Mouse (Mus musculus) yolk sac, embryonic 10.5 days (tissue): ENCODE measurements around the gene Gipc3.

Experiments used
- DNase-seq: peaks from one replicate; pipeline ENCODE4 v3.0.0-alpha.2; 2017; ENCODE audit warnings: low spot score

Gene Gipc3

GRCm38 (mm10) chr10:81342686-81343505 is at the start of gene Gipc3:
Gene Gipc3 (minus strand): TSS chr10:81343266.
- DNase-seq: no peak

- DNase-seq: no peak
Measured at GRCm38 (mm10) chr10:81392781-81393185, 49.7 kb upstream of the Gipc3 start, which contains the start of gene Smim24. Gene Smim24 (plus strand): TSS chr10:81393051.

- no peak for DNase-seq
Measured at GRCm38 (mm10) chr10:81392270-81392669, 49.2 kb upstream of the Gipc3 start.

- no peak for DNase-seq
Measured at GRCm38 (mm10) chr10:81390678-81390965, 47.6 kb upstream of the Gipc3 start.

GRCm38 (mm10) chr10:81389801-81390677 is 47.0 kb upstream of the Gipc3 start:
- DNase-seq: no peak

GRCm38 (mm10) chr10:81389373-81389772 is 46.3 kb upstream of the Gipc3 start:
- DNase-seq: no peak

GRCm38 (mm10) chr10:81388505-81389055 is 45.5 kb upstream of the Gipc3 start, which contains the start of gene Gm48552:
Gene Gm48552 (plus strand): TSS chr10:81389005.
- peak; percentile 71 for DNase-seq

- no peak for DNase-seq
Measured at GRCm38 (mm10) chr10:81387716-81388115, 44.6 kb upstream of the Gipc3 start.

GRCm38 (mm10) chr10:81385603-81386306 is 42.7 kb upstream of the Gipc3 start:
- no peak for DNase-seq

GRCm38 (mm10) chr10:81384605-81384982 is 41.5 kb upstream of the Gipc3 start:
- DNase-seq: no peak

GRCm38 (mm10) chr10:81383802-81384604 is 40.9 kb upstream of the Gipc3 start, which contains the start of the genes Dohh and Gm48551:
Gene Dohh (plus strand): TSS chr10:81384428.
Gene Gm48551 (plus strand): TSS chr10:81384466.
- peak; percentile 97 for DNase-seq

GRCm38 (mm10) chr10:81382039-81382438 is 39.0 kb upstream of the Gipc3 start:
- DNase-seq: no peak

GRCm38 (mm10) chr10:81379809-81380378 is 36.8 kb upstream of the Gipc3 start:
- DNase-seq: no peak

GRCm38 (mm10) chr10:81379183-81379553 is 36.1 kb upstream of the Gipc3 start:
- no peak for DNase-seq

- peak; percentile 100 for DNase-seq
Measured at GRCm38 (mm10) chr10:81378553-81379182, 35.6 kb upstream of the Gipc3 start.

GRCm38 (mm10) chr10:81377793-81378552 is 34.9 kb upstream of the Gipc3 start, which contains the start of gene Fzr1:
Gene Fzr1 (minus strand): TSS chr10:81378516.
- no peak for DNase-seq

GRCm38 (mm10) chr10:81377362-81377664 is 34.2 kb upstream of the Gipc3 start:
- no peak for DNase-seq

- no peak for DNase-seq
Measured at GRCm38 (mm10) chr10:81376561-81377361, 33.7 kb upstream of the Gipc3 start.

- DNase-seq: no peak
Measured at GRCm38 (mm10) chr10:81375322-81375721, 32.3 kb upstream of the Gipc3 start.
